Mouse (Mus musculus): ENCODE data around the gene Rasgrp2. TPM values are rescaled to one million over a fixed set of nuclear protein-coding genes. Genes with fewer than 3 reads are reported as not detected.

The Rasgrp2 gene
- total RNA-seq, 1 experiment: 81.7 TPM

GRCm38 (mm10) chr19:6398447-6399284 is 474 bp upstream of the Rasgrp2 start:
- Histone ChIP-seq H3K4me3 (ENCODE audit: insufficient read depth in 1 of 2, low read depth in 1 of 2, low read length in 2 of 2, poor library complexity in 1 of 2, severe bottlenecking in 1 of 2) (peak overlapping the region; percentile 74 to 84), H3K9me3 (ENCODE audit: control insufficient read depth, insufficient read depth, low read depth, low read length) (no peaks in the 10 kb centered on the region), H3K27ac (ENCODE audit: insufficient read depth, low read depth, low read length, poor library complexity, severe bottlenecking) (peak overlapping the region; percentile 82; the same call in 1 of the 2 replicates), H3K9ac (ENCODE audit: insufficient read depth, low read depth, low read length, poor library complexity, severe bottlenecking) (peak overlapping the region; percentile 67; the same call in 1 of the 2 replicates), H3K4me1 (ENCODE audit: control insufficient read depth in 2 of 2, insufficient read depth in 2 of 2, low read length in 2 of 2, poor library complexity in 1 of 2) (peaks cover 1 to 25% of the 10 kb centered on the region in 2 experiments; a peak in 3 of 4 replicates), H3K36me3 (ENCODE audit: control insufficient read depth, insufficient read depth, low read length, poor library complexity, severe bottlenecking) (0 out of 2 replicates have a peak, but pooled peaks cover under 1% of the 10 kb centered on the region)
- TF ChIP-seq ZNF384 (IDR thresholded peaks at IDR 0.05; ENCODE audit: low read depth, low read length) (no peak), CHD2 (IDR thresholded peaks at IDR 0.05; ENCODE audit: low read depth, low read length) (no peak), MAFK (IDR thresholded peaks at IDR 0.05; ENCODE audit: insufficient read depth, low read depth, low read length) (no peak), ZC3H11A (IDR thresholded peaks at IDR 0.05; ENCODE audit: borderline replicate concordance, low read depth, low read length) (no peak), HCFC1 (IDR thresholded peaks at IDR 0.05; ENCODE audit: borderline replicate concordance, insufficient read depth, low read length) (no peak)
- in situ Hi-C loops (cut with MboI; ENCODE audit: low sequenced_read_pairs in 2 of 2, unreplicated experiment in 2 of 2): no loop called here
- no peak for DNase-seq (ENCODE audit: low read depth, low spot score)

DNA sequence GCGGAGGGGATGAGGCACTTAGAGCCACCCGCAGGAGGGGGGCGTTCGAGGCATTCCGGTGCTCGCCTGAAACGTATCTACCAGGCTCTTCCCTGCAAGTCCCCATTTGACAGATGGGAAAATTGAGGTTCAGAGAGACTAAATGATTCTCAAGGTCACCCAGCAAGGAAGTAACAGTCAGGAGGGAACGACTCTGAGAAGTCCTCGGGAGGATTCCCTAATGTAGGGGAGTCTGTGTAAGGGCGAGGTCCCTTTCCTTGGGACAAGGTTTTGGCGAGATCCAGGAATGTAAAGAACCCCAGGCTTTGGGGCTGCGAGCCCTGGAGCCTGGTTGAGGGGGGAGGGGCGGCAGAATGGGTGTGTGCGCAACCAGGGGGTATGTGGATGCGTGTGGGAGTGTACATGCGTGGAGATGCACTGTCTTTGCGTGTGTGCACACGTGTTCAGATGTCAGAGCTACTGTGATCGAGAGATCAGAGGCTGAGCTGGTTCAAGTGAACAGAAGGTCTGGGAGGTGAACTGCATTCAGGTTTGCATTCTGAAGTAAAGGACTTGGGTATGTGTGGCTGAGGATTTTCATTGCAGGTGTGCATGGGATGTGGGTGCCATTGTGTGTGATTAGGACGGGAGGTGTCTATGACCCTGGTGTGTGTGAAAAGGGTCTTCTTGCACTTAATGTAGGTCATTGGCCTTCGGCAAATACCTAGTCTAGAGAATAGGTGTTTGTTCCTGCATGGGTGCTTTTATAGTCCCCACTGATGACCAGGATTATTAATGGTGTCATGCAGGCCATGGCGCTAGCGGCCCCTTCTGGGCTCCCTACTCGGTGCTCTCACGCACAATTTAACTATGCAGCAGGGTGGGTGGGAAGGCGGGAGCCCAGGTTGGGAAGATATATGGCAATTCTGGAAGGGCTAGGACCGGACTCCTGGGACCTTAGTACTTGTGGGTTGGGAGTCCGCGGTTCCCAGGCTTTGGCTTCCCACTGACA is 1.3 kb downstream of the Rasgrp2 start:
- H3K9me3 ChIP-seq (ENCODE audit: control insufficient read depth, insufficient read depth, low read depth, low read length): no peaks in the 10 kb centered on the region
- peak overlapping the region; percentile 82; the same call in 1 of the 2 replicates for H3K27ac ChIP-seq (ENCODE audit: insufficient read depth, low read depth, low read length, poor library complexity, severe bottlenecking)
- H3K36me3 ChIP-seq (ENCODE audit: control insufficient read depth, insufficient read depth, low read length, poor library complexity, severe bottlenecking): 0 out of 2 replicates have a peak, but pooled peaks cover 3% of the 10 kb centered on the region
- H3K4me3 ChIP-seq (ENCODE audit: insufficient read depth in 1 of 2, low read depth in 1 of 2, low read length in 2 of 2, poor library complexity in 1 of 2, severe bottlenecking in 1 of 2): peak overlapping the region; percentile 74 to 84
- no peak for TF ChIP-seq HCFC1 (IDR thresholded peaks at IDR 0.05; ENCODE audit: borderline replicate concordance, insufficient read depth, low read length)
- TF ChIP-seq CHD2 (IDR thresholded peaks at IDR 0.05; ENCODE audit: low read depth, low read length): no peak
- TF ChIP-seq MAFK (IDR thresholded peaks at IDR 0.05; ENCODE audit: insufficient read depth, low read depth, low read length): no peak
- TF ChIP-seq ZNF384 (IDR thresholded peaks at IDR 0.05; ENCODE audit: low read depth, low read length): no peak
- H3K4me1 ChIP-seq (ENCODE audit: control insufficient read depth in 2 of 2, insufficient read depth in 2 of 2, low read length in 2 of 2, poor library complexity in 1 of 2): peaks cover 1 to 38% of the 10 kb centered on the region in 2 experiments; a peak in 3 of 4 replicates
- no peak for DNase-seq (ENCODE audit: low read depth, low spot score)
- peak overlapping the region; percentile 67; the same call in 1 of the 2 replicates for H3K9ac ChIP-seq (ENCODE audit: insufficient read depth, low read depth, low read length, poor library complexity, severe bottlenecking)
- in situ Hi-C loops (cut with MboI; ENCODE audit: low sequenced_read_pairs in 2 of 2, unreplicated experiment in 2 of 2): no loop called here

DNA sequence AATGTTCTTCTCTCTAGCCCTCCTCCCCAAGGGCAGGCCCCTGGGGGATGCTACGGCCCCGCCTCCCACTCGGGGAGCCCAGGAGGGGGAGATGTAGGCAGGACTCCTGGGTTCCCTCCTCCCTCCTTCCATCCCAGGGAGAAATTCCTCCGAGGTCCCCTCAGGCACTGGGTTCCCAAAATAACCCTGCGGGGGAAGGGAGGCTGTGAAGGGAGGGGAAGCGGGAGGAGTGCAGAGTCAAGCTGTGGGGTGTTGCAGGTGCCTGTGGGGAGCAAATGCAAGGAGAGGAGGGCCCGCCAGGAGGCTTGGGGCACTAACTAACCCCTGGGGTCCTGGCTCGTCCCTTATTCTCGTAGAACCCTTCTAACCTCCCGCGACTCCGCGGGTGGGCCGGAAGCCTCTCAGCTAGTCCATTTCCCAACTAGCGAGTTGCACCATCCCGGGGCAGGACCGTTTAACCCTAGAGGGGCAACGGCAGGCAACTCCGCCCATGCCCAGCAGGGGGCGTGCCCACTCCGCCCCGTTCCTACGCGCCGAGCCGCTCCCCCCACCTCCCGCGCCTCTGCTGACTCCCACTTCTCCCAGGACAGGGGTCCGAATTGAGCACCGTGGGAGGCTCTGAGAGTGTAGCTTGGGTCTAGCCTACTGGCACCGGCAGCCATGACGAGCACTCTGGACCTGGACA is 2.1 kb downstream of the Rasgrp2 start:
- Histone ChIP-seq H3K9me3 (ENCODE audit: control insufficient read depth, insufficient read depth, low read depth, low read length) (no peaks in the 10 kb centered on the region), H3K27ac (ENCODE audit: insufficient read depth, low read depth, low read length, poor library complexity, severe bottlenecking) (peak overlapping the region; percentile 75), H3K9ac (ENCODE audit: insufficient read depth, low read depth, low read length, poor library complexity, severe bottlenecking) (peak overlapping the region; percentile 71), H3K4me3 (ENCODE audit: insufficient read depth in 1 of 2, low read depth in 1 of 2, low read length in 2 of 2, poor library complexity in 1 of 2, severe bottlenecking in 1 of 2) (peak overlapping the region; percentile 74 to 84), H3K36me3 (ENCODE audit: control insufficient read depth, insufficient read depth, low read length, poor library complexity, severe bottlenecking) (0 out of 2 replicates have a peak, but pooled peaks cover 3% of the 10 kb centered on the region), H3K4me1 (ENCODE audit: control insufficient read depth in 2 of 2, insufficient read depth in 2 of 2, low read length in 2 of 2, poor library complexity in 1 of 2) (peaks cover 1 to 38% of the 10 kb centered on the region in 2 experiments; a peak in 3 of 4 replicates)
- in situ Hi-C loops (cut with MboI; ENCODE audit: low sequenced_read_pairs in 2 of 2, unreplicated experiment in 2 of 2): no loop called here
- DNase-seq (ENCODE audit: low read depth, low spot score): peak; percentile 67
- TF ChIP-seq CHD2 (IDR thresholded peaks at IDR 0.05; ENCODE audit: low read depth, low read length) (no peak), HCFC1 (IDR thresholded peaks at IDR 0.05; ENCODE audit: borderline replicate concordance, insufficient read depth, low read length) (peak; percentile 48; the same call in 1 of the 2 replicates)

GRCm38 (mm10) chr19:6401951-6402350 is 2.8 kb downstream of the Rasgrp2 start:
- H3K9ac ChIP-seq (ENCODE audit: insufficient read depth, low read depth, low read length, poor library complexity, severe bottlenecking): peak overlapping the region; percentile 71; the same call in 1 of the 2 replicates
- H3K4me1 ChIP-seq (ENCODE audit: control insufficient read depth in 2 of 2, insufficient read depth in 2 of 2, low read length in 2 of 2, poor library complexity in 1 of 2): peaks cover 1 to 43% of the 10 kb centered on the region in 2 experiments; a peak in 3 of 4 replicates

More at GRCm38 (mm10) chr19:6401951-6402350, 2.8 kb downstream of the Rasgrp2 start:
- H3K9me3 ChIP-seq (ENCODE audit: control insufficient read depth, insufficient read depth, low read depth, low read length): no peaks in the 10 kb centered on the region
- H3K36me3 ChIP-seq (ENCODE audit: control insufficient read depth, insufficient read depth, low read length, poor library complexity, severe bottlenecking): 0 out of 2 replicates have a peak, but pooled peaks cover 3% of the 10 kb centered on the region
- in situ Hi-C loops (cut with MboI; ENCODE audit: low sequenced_read_pairs in 2 of 2, unreplicated experiment in 2 of 2): no loop called here
- H3K27ac ChIP-seq (ENCODE audit: insufficient read depth, low read depth, low read length, poor library complexity, severe bottlenecking): peak overlapping the region; percentile 75; the same call in 1 of the 2 replicates
- H3K4me3 ChIP-seq (ENCODE audit: insufficient read depth in 1 of 2, low read depth in 1 of 2, low read length in 2 of 2, poor library complexity in 1 of 2, severe bottlenecking in 1 of 2): peak overlapping the region; percentile 74 to 84
- no peak for DNase-seq (ENCODE audit: low read depth, low spot score)
- TF ChIP-seq CHD2 (IDR thresholded peaks at IDR 0.05; ENCODE audit: low read depth, low read length) (no peak), MAFK (IDR thresholded peaks at IDR 0.05; ENCODE audit: insufficient read depth, low read depth, low read length) (no peak), ZNF384 (IDR thresholded peaks at IDR 0.05; ENCODE audit: low read depth, low read length) (no peak), HCFC1 (IDR thresholded peaks at IDR 0.05; ENCODE audit: borderline replicate concordance, insufficient read depth, low read length) (no peak)
